Mouse (Mus musculus): ENCODE results near the gene Pum1. TPM values are rescaled to one million over a fixed set of nuclear protein-coding genes. Genes with fewer than 3 reads are reported as not detected.

The Pum1 gene
- polyA plus RNA-seq, 1 experiment from 2014 or later: 107 TPM

- no peak overlapping the region for H3K27ac ChIP-seq (ENCODE audit: low read depth, low read length)
- no peak overlapping the region for H3K4me2 ChIP-seq (ENCODE audit: low read depth)
- H3K36me3 ChIP-seq (ENCODE audit: control insufficient read depth, insufficient read depth, low read length): no peaks in the 10 kb centered on the region
- no peak for ATAC-seq (ENCODE audit: insufficient read depth, low FRiP score, low TSS enrichment)
- H3K9me3 ChIP-seq (ENCODE audit: control insufficient read depth, low read length): no peaks in the 10 kb centered on the region
- DNase-seq (ENCODE audit: low spot score): no peak
- WGBS: 87% methylated on average over 6 of the region's 6 CpGs
- no peak overlapping the region for H3K4me3 ChIP-seq (ENCODE audit: low read depth, low read length)
- no peak overlapping the region for H3K9ac ChIP-seq (ENCODE audit: low read length)
- H3K4me1 ChIP-seq (ENCODE audit: control insufficient read depth, insufficient read depth, low read length): peaks cover 23% of the 10 kb centered on the region
- H3K27me3 ChIP-seq (ENCODE audit: control insufficient read depth, insufficient read depth, low read length): 0 out of 2 replicates have a peak, but pooled peaks cover 5% of the 10 kb centered on the region
These were observed 132.8 kb downstream of the Pum1 start for GRCm38 (mm10) chr4:130795970-130796369.

DNA sequence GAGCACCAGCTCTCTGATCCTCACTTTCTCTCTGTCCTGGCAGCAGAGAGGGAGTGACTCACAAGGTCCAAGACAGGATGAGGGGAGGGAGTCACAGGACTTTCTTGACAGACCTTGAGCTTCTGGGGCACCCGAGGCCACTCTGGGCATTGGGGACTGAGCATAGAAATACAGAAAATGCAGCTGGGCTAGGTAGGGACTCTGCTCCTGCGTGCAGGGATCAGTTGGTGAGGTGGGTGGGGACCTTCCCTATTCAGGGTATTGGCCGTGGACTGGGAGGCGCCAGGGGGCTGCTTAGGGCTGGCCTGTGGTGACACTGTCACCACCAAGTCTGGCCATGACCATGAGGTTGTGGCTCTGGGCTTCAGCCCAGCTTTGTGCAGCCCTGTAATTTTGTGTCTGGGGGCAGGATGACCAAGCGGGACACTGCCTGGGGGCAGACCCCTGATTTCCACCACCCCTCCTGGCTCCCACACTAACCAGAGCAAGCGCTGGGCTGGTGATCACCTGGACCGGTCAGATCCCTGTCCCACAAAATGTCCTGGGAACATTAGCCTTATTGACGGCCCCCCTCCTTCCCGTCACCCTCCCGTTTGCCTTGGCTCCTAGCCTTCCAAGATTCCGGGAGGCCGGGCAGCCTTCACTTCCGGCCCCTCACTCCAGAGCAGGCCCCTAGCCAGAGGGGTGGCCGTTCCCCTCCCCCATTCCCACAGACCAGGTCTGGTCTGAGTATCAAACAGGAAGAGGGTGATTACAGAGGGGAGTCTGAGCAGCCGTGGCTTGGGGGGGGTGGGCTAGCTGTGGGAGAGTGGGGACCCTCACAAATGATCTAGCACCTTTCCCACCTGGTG lies 134.3 kb downstream of the Pum1 start:
- 42% methylated on average over 15 of the region's 15 CpGs for WGBS
- DNase-seq (ENCODE audit: low spot score) (no peak), ATAC-seq (ENCODE audit: insufficient read depth, low FRiP score, low TSS enrichment) (no peak)
- Histone ChIP-seq H3K4me3 (ENCODE audit: low read depth, low read length) (no peak overlapping the region), H3K9ac (ENCODE audit: low read length) (no peak overlapping the region), H3K27me3 (ENCODE audit: control insufficient read depth, insufficient read depth, low read length) (no peaks in the 10 kb centered on the region), H3K4me2 (ENCODE audit: low read depth) (no peak overlapping the region), H3K4me1 (ENCODE audit: control insufficient read depth, insufficient read depth, low read length) (peaks cover 24% of the 10 kb centered on the region), H3K9me3 (ENCODE audit: control insufficient read depth, low read length) (no peaks in the 10 kb centered on the region), H3K27ac (ENCODE audit: low read depth, low read length) (no peak overlapping the region), H3K36me3 (ENCODE audit: control insufficient read depth, insufficient read depth, low read length) (no peaks in the 10 kb centered on the region)

DNA sequence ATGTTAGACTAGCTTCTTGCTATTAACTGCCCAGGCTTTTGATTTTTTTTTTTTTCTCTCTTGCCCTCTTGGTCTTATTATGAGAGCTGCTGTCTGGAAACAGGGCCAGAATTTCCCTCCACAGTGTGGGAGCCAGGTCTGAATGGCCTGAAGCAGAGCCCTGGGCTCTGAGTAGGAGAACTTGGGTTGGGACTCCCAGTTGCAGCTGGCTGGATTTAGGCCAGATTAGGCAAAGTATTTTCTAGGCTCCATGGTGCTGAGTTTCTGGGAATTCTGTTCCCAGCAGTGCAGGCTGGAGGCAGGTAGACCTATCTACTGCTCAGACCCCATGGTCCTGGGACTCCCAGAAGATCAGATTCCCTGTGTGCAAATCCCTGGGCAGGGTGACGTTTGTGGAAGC lies 135.3 kb downstream of the Pum1 start:
- H3K27me3 ChIP-seq (ENCODE audit: control insufficient read depth, insufficient read depth, low read length): no peaks in the 10 kb centered on the region
- H3K4me1 ChIP-seq (ENCODE audit: control insufficient read depth, insufficient read depth, low read length): peaks cover 21% of the 10 kb centered on the region
- H3K27ac ChIP-seq (ENCODE audit: low read depth, low read length): 0 out of 2 replicates have a peak overlapping the region, but pooled peaks have one; percentile 8
- no peak for ATAC-seq (ENCODE audit: insufficient read depth, low FRiP score, low TSS enrichment)
- no peaks in the 10 kb centered on the region for H3K9me3 ChIP-seq (ENCODE audit: control insufficient read depth, low read length)
- H3K9ac ChIP-seq (ENCODE audit: low read length): no peak overlapping the region
- no peak overlapping the region for H3K4me2 ChIP-seq (ENCODE audit: low read depth)
- no peaks in the 10 kb centered on the region for H3K36me3 ChIP-seq (ENCODE audit: control insufficient read depth, insufficient read depth, low read length)
- no peak overlapping the region for H3K4me3 ChIP-seq (ENCODE audit: low read depth, low read length)
- no peak for DNase-seq (ENCODE audit: low spot score)
- WGBS: 93% methylated on average over 1 of the region's 1 CpGs

GRCm38 (mm10) chr4:130799118-130799517 lies 136.0 kb downstream of the Pum1 start:
- Histone ChIP-seq H3K27ac (ENCODE audit: low read depth, low read length) (no peak overlapping the region), H3K36me3 (ENCODE audit: control insufficient read depth, insufficient read depth, low read length) (no peaks in the 10 kb centered on the region), H3K4me3 (ENCODE audit: low read depth, low read length) (no peak overlapping the region), H3K4me2 (ENCODE audit: low read depth) (no peak overlapping the region), H3K9me3 (ENCODE audit: control insufficient read depth, low read length) (no peaks in the 10 kb centered on the region), H3K4me1 (ENCODE audit: control insufficient read depth, insufficient read depth, low read length) (peaks cover 24% of the 10 kb centered on the region), H3K9ac (ENCODE audit: low read length) (no peak overlapping the region), H3K27me3 (ENCODE audit: control insufficient read depth, insufficient read depth, low read length) (no peaks in the 10 kb centered on the region)
- DNase-seq (ENCODE audit: low spot score) (no peak), ATAC-seq (ENCODE audit: insufficient read depth, low FRiP score, low TSS enrichment) (no peak)
- 65% methylated on average over 4 of the region's 4 CpGs for WGBS

DNA sequence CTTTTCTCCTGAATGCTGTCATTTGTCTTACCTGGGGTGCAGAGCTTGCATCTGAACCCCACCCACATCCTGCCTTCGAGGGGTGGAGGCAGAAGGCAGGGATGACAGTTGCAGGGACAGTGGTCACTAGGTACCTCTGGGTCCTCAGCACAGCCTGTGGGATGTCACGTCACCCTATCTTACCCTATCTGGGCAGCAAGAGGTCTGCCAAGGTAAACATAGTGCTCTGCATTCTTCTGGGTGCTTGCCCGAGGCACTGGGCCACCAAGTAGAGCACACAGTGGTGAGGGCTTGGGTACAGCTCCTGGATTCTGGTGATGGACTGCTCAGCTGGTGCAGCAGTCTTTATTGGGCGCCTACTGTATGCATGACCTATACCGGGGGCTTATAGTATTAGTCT lies 136.5 kb downstream of the Pum1 start:
- no peak overlapping the region for H3K27ac ChIP-seq (ENCODE audit: low read depth, low read length)
- no peaks in the 10 kb centered on the region for H3K9me3 ChIP-seq (ENCODE audit: control insufficient read depth, low read length)
- H3K9ac ChIP-seq (ENCODE audit: low read length): no peak overlapping the region
- DNase-seq (ENCODE audit: low spot score): no peak
- H3K4me1 ChIP-seq (ENCODE audit: control insufficient read depth, insufficient read depth, low read length): peaks cover 27% of the 10 kb centered on the region
- no peak overlapping the region for H3K4me3 ChIP-seq (ENCODE audit: low read depth, low read length)
- H3K36me3 ChIP-seq (ENCODE audit: control insufficient read depth, insufficient read depth, low read length): no peaks in the 10 kb centered on the region
- 75% methylated on average over 5 of the region's 5 CpGs for WGBS
- ATAC-seq (ENCODE audit: insufficient read depth, low FRiP score, low TSS enrichment): no peak
- H3K4me2 ChIP-seq (ENCODE audit: low read depth): no peak overlapping the region
- H3K27me3 ChIP-seq (ENCODE audit: control insufficient read depth, insufficient read depth, low read length): no peaks in the 10 kb centered on the region

DNA sequence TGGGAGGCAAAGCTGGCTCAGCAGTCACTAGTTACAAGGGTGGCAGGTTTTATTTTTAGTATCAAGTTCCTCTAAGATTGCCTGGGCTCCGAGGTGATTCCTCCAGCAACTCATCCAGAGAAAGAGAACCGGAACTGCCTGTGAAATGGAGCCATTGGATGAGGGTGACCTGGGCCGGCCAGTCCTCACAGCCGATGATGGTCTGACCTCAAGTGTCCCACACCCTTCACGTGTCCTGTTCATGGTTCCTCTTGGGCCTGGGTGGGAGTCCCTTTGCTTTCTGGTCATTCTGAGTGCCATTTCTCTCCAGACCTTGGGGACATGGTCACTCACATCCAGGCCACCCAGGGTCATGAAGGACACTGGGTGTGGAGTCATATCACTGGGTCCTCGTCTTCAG lies 137.0 kb downstream of the Pum1 start:
- H3K4me2 ChIP-seq (ENCODE audit: low read depth): no peak overlapping the region
- WGBS: 85% methylated on average over 6 of the region's 6 CpGs
- DNase-seq (ENCODE audit: low spot score) (no peak), ATAC-seq (ENCODE audit: insufficient read depth, low FRiP score, low TSS enrichment) (no peak)
- no peak overlapping the region for H3K27ac ChIP-seq (ENCODE audit: low read depth, low read length)
- H3K4me1 ChIP-seq (ENCODE audit: control insufficient read depth, insufficient read depth, low read length): peaks cover 32% of the 10 kb centered on the region
- H3K27me3 ChIP-seq (ENCODE audit: control insufficient read depth, insufficient read depth, low read length): no peaks in the 10 kb centered on the region
- no peaks in the 10 kb centered on the region for H3K9me3 ChIP-seq (ENCODE audit: control insufficient read depth, low read length)
- H3K9ac ChIP-seq (ENCODE audit: low read length): no peak overlapping the region
- H3K4me3 ChIP-seq (ENCODE audit: low read depth, low read length): no peak overlapping the region
- no peaks in the 10 kb centered on the region for H3K36me3 ChIP-seq (ENCODE audit: control insufficient read depth, insufficient read depth, low read length)

GRCm38 (mm10) chr4:130801198-130801597 lies 138.1 kb downstream of the Pum1 start:
- no peak overlapping the region for H3K4me3 ChIP-seq (ENCODE audit: low read depth, low read length)

DNA sequence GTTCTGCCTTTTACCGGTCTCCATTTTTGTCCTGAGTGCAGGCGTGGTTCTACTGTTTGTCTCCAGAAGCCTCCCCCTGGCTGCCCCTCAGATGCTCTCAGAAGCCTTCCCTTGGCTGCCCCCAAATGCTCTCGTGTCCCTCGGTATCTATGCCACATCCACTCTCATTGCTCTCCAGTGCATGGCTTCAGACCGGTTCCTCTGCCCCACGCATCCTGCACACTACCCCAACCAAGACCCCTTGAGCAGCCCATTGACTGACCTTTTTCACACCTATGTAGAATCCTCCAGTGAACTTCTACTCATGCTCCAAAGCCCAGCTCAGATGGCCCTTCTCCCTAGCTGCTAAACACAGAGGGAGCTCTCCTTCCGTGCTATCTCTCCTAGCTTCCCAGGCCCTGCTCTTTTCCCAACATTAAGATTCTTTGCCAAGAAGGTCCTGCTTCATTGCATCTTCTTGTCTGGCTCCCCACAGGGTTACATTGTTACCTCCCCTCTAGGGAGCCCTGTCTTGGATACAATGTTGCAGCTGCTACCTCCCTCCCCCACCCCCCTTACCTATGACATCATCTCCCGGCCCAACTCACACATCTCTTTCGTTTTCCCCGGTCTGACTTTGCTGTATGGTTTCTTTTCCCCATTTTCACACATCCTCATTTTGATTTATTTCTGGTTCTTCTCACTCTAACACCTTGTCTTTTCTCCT lies 138.7 kb downstream of the Pum1 start:
- H3K27ac ChIP-seq (ENCODE audit: low read depth, low read length): no peak overlapping the region
- H3K4me1 ChIP-seq (ENCODE audit: control insufficient read depth, insufficient read depth, low read length): peaks cover 39% of the 10 kb centered on the region

More at GRCm38 (mm10) chr4:130801198-130801597, 138.1 kb downstream of the Pum1 start:
- WGBS: 91% methylated on average over 5 of the region's 5 CpGs
- no peaks in the 10 kb centered on the region for H3K9me3 ChIP-seq (ENCODE audit: control insufficient read depth, low read length)
- H3K36me3 ChIP-seq (ENCODE audit: control insufficient read depth, insufficient read depth, low read length): no peaks in the 10 kb centered on the region
- ATAC-seq (ENCODE audit: insufficient read depth, low FRiP score, low TSS enrichment) (no peak), DNase-seq (ENCODE audit: low spot score) (no peak)
- no peak overlapping the region for H3K27ac ChIP-seq (ENCODE audit: low read depth, low read length)
- H3K4me1 ChIP-seq (ENCODE audit: control insufficient read depth, insufficient read depth, low read length): peaks cover 39% of the 10 kb centered on the region
- no peaks in the 10 kb centered on the region for H3K27me3 ChIP-seq (ENCODE audit: control insufficient read depth, insufficient read depth, low read length)
- no peak overlapping the region for H3K9ac ChIP-seq (ENCODE audit: low read length)
- H3K4me2 ChIP-seq (ENCODE audit: low read depth): no peak overlapping the region

More for the DNA sequence above, 138.7 kb downstream of the Pum1 start:
- peak; percentile 55 for DNase-seq (ENCODE audit: low spot score)
- no peak for ATAC-seq (ENCODE audit: insufficient read depth, low FRiP score, low TSS enrichment)
- H3K9ac ChIP-seq (ENCODE audit: low read length): no peak overlapping the region
- H3K4me3 ChIP-seq (ENCODE audit: low read depth, low read length): no peak overlapping the region
- H3K27me3 ChIP-seq (ENCODE audit: control insufficient read depth, insufficient read depth, low read length): no peaks in the 10 kb centered on the region
- H3K4me2 ChIP-seq (ENCODE audit: low read depth): no peak overlapping the region
- no peaks in the 10 kb centered on the region for H3K9me3 ChIP-seq (ENCODE audit: control insufficient read depth, low read length)
- no peaks in the 10 kb centered on the region for H3K36me3 ChIP-seq (ENCODE audit: control insufficient read depth, insufficient read depth, low read length)
- 60% methylated on average over 10 of the region's 10 CpGs for WGBS

All from neural tube, embryonic 11.5 days (tissue).